Mouse (Mus musculus) cerebellum, adult (tissue): ENCODE measurements at regions not wholly inside any gene's neighbourhood (a gene's known extent, or its start where the extent isn't known, plus 50 kb on each side); places are given as distances from the start of the nearest gene placed in this dataset.
A peak's percentile ranks its signal among the peaks of the same experiment; 100 is the strongest.

Experiments used
- ATAC-seq: cut with Nextera tagmentation; 2 replicates; pipeline ENCODE4 v1.9.2; 2017; ENCODE audit warnings: mild to moderate bottlenecking, moderate library complexity, mixed read lengths; ENCODE audit not compliant: insufficient number of reproducible peaks, low FRiP score, low TSS enrichment

DNA sequence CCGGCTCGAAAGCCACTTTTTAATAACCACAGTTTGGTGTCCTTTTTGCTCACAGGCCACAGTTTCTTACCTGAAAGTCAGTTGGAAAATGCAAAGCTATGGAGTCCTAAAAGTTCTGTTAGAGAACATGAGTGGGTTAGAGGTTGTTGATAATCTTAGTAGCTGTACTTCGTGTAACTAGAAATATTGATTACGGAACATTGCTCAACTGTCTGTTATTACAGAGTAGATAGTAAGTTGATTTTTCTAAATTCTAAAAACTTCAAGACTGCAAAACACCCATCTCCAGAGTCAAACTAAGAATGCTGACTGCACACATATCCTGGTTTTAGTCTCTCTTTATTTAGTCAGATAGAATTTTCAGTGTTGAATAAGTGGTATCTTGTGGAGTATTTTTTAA is 111.0 kb downstream of the Slc38a4 start:
- no peak for ATAC-seq

DNA sequence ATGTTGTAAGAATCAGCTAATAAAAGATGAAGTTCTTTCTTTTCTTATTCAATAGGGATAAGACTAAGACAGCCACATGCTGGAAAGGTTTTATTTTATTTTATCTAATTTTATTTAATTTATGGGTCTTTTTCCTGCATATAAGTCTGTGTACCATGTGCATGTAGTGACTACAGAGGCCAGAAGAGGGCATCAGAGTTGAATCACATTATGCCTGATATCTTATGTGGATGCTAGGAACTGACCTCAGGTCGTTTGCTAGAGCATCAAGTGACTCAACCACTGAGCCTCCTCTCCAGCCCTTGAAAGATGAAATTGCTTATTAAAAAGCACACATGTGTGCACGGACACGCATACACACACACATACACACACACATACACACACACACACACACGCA is 113.1 kb downstream of the Slc38a4 start:
- ATAC-seq, result no peak

DNA sequence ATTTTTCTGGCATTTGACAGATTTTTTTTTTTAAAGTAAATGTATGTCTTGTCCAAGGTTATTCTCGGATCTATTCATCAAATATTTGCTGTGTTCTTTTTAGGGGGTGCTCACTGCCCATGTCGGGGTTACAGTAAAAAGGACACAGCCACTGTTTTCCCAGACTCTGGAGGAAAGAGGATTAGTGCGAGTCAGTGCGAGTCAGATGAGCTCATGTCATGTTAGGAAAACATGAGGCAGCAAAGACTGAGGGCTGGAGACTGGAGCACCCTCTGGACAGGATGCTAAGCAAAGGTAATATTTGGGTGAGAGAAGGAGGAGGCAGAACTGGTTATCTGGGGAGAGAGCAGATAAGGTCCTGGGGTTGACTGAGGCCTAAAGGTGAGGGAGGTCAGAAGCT is 117.3 kb downstream of the Slc38a4 start:
- ATAC-seq, result no peak

DNA sequence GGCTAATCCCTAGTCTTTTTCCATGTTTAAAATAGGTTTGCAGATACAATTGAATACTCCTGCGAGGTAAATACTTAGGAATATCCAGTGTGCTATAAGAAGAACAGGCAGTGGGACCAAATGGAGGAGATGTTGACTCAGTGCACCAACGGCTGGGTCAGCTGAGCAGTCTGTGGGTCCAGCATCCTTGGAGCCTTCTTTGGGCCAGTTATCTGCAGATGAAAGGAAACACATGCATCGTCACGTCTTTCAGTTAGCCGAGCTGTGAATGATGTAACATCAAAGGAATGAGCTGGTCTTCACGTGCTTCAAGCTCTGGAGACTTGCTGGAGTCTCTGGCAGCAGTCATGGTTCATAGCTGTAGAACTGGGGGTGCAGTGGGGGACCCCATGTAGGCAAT is 118.1 kb downstream of the Slc38a4 start:
- no peak for ATAC-seq

DNA sequence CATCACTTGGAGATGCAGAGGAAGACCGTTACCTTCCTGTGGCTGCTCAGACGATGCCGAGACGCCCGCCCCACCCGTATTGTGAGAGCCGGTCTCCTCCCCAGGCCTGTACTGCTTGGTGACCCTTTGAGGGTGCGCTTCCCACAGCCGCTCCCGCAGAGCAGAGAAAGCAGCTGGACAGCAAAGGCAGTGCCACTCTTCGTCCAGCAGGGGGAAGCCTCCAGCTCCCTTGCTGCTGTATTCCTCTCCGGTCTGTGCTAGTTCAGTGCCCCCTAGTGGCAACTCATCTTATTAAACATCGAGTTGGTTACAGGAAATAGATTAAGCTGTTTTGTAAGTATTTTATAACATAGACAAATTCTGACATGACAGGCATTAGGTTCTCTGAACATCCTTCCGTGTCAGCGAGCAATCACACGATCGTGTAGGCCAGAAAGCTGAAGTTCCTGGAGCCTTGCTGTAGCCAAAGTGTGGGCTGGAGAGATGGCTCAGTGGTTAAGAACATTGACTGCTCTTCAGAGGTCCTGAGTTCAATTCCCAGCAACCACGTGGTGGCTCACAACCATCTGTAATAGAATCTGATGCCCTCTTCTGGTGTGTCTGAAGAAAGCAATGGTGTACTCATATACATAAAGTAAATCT is 118.9 kb downstream of the Slc38a4 start:
- peak; percentile 96 for ATAC-seq

DNA sequence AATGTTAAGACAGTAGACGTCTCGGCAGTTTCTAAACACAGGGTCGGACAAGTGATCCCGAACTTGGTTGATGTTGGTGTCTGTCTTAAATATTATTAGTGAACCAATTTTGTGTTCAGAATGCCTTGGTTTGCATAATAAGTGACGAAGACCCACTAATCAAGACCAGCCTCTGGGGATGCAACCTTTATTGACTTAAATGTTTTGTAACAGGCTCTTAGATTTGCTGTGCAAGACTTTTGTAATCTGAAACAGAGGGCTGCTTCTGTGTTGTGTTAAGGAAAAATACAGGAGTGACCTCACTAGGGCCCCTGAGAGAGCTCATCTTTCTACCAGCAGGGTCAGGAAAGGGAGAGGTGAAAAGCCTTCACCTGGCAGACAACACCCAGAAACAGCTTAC is 119.5 kb downstream of the Slc38a4 start:
- no peak for ATAC-seq

DNA sequence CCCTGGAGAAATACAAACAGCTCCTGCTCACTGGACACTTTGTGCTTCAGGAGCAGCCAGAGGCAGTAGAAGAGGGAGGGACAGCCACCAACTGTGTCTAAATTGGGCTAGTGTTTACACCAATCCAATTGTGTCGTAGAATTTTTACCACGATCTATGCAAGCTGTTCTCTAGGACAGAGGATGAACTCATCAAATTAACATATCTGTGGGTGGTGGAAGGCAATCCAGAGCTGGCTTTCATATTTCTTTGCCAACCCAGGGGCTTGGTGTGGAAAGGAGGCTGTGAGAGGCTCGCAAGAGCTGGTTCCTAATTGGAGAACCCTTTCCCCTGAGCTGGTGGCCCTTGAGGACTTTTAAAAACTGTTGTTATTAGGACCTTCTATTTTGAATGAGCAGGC is 122.3 kb downstream of the Slc38a4 start:
- no peak for ATAC-seq

DNA sequence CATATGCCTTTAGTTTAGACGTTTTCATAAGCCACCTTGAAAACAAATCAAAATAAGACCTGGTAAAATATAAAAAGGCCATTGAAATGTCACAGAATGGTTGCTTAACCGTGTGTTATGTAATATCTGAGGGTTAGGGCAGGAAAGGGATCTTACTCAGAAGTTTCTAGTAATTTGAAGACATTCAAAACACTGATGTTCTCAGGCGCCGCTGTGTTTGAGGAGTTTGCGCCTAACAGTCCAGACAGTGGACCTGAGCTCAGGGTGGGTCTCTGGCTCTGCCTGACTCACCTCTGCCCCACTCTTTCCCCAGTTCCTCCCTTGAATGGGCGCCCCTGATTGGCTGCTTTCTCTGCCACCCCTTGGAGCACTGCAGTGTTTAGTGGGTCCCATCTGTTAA is 125.2 kb downstream of the Slc38a4 start:
- ATAC-seq, result no peak

DNA sequence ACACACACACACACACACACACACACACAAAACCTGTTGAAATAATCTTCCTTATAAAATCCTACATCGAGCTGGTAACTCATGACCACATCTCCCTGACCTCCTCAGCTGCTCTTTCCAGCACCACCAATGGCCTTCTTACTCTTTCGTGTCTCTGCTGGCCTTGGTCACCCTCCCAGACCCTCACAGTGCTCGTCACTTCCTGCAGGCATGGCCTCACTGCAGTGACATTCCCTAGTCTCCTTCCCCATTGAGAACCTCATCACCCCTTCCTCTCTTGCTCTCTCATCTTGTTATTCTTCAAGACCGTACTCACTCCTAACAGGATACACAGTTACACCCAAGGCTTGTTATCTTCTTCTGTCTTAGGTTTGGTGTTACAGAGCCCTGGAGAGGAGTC is 126.0 kb downstream of the Slc38a4 start:
- no peak for ATAC-seq

DNA sequence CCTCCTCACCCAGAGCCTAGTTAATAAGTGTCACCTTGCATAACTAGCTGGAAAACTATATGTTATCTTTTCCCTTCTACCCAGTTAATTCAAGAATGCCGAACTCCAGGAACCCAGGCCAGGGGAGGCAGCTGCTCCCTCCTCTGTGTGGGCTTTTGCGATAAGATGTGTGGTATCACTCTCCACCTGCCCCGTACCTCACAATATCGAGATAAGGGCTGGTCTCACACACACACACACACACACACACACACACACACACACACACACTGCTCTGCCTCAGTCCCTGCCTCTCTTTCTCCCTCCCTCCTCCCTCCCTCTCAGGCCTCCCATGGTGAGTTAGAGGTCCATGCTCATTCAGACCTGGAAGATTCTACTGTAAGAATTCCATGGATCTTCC is 127.1 kb downstream of the Slc38a4 start:
- ATAC-seq, result no peak

DNA sequence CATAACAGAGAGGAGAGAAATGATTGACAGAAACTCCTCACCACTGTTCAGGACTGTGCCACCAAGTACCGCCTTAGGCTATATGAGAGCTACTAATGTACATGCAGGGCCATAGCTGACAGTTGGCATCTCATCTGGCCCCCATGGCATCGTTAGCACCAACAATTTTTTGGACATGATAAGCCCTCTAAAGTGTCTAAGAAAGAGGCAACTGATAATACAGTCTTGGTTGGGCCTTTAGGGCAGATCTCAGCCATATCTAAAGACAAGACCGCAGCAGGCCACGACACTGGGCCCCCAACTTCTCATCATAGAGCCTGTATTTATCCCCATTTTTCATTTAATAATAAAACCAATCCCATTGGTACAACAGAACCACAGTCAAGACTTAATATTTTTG is 128.1 kb downstream of the Slc38a4 start:
- no peak for ATAC-seq

DNA sequence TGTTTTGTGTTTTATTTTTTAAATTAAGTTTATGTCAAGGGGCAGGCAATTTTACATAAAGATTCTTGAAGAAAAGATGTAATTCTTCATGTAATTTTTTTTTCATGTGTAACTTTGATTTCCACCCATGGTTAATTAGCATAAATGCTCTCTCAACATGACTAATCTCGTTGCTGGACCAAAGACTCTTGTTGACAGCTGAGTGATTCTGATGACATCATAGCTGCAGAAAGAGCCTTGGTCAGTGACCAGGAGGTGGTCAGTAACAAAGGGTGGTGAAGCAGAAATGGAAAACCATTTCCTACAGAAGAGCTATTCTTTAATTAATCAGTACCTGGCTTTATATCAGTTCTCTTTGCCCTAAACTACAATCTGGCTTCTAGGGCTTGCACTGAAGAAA is 129.1 kb downstream of the Slc38a4 start:
- no peak for ATAC-seq

DNA sequence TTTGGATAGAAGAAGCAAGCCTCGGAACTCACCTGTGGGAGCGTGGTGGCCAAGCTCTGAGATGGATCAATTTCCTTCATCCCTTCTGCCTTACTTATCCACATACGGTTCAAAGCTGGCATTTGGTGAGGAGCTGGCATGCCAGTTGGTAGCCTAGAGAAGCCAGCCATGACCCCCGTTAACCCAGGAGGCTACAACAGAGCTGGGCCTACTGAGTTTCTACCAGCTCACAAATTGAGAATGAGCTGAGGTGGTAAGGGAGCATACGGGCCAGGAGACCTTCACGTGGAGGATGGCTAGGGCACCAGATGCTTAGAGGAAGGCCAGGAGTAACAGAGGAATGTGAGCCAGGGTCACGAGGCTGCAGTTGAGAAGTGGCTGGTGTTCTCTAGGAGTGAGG is 139.2 kb downstream of the Slc38a4 start:
- no peak for ATAC-seq

DNA sequence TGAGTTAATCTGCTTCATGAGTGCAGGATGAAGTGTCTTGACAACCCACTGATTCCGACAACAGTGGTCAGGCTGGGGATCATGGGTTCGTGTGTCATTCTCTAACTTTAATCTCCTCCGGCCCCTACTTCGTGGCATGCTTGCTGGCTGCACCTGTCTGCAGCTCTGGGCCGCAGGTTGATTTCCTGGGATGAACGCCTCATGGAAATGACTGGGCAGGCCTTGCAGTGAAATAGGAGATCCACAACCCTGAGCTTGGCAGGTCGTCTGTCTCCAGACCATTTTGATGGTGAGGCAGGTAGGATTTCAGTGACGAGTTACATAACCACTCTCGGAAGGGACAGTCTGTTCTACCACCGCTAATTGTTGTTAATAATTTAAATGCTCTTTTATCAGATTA is 140.2 kb downstream of the Slc38a4 start:
- no peak for ATAC-seq

DNA sequence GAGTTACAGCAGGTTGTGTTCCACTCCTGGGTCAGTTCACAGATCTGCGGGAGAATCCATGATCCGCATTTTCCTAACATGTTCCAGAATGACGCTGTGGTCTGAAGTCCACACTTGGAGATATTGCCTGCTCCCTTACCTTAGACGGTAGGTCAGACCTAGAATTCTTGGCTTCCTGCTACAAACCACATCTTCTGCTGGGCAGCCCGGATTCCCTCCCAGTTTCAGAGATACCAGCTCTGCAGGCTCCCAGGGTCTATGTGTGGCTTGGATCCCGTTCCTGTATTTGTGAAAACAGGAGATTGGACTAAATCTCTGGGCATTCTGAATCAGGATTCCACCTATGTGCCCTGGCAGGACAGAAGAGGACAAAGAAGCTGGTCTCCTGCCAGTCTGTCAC is 140.8 kb downstream of the Slc38a4 start:
- ATAC-seq, result no peak

DNA sequence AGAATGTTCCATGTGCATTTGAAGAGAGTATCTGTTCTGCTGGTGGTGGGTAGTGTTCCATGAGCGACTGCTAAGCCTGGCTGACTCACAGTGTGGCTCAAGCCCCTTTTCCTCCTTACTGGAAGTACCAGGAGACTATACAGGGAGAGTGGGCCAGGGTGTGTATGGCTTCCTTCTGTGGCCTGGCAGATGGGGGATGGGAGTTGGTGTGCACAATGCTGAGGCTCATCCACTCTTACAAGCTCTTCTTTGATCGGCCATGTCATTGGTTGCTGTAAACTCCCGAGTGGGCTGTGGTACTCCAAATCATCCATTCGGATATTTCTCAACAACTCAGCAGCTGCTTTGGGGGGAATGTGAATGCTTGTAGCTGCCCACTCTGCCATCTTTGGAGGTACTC is 150.2 kb downstream of the Slc38a4 start:
- no peak for ATAC-seq

DNA sequence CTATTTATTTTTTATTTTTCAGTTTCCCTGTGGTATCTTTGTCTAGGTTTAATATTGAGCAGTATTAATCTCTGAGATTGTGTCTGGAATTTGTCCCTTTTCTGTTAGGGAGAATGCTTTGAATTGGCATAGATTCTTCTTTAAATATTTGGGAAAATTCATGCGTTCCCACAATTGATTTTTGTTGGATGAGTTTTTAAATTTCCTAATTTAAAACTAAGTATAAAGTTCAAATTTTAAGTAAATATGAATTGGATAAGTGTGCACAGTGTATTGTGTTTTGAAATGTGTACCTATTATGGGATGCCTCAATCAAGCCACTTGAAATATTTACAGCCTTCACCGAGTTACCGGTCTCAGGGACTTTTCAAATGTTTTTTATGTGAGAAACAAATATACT is 152.3 kb downstream of the Slc38a4 start:
- ATAC-seq, result no peak

DNA sequence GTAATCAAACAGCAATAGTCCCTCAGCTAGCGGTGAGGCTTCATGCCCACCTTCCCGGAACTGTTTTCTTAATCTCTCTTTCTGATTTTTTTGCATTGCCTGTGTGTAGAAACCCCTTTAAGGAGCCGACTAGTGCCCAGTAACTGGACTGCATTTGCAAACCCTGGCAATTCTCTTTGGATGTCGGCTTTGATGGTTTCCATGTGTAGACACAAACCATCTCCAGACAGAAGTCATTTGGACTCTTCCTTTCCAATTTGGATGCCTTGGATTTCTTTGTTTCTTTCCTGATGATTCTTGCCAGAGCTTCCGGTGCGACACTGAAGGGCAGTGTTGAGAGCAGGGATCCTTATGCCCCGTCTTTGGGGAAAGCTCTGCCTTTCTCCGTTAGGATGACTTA is 153.0 kb downstream of the Slc38a4 start:
- ATAC-seq, result no peak

DNA sequence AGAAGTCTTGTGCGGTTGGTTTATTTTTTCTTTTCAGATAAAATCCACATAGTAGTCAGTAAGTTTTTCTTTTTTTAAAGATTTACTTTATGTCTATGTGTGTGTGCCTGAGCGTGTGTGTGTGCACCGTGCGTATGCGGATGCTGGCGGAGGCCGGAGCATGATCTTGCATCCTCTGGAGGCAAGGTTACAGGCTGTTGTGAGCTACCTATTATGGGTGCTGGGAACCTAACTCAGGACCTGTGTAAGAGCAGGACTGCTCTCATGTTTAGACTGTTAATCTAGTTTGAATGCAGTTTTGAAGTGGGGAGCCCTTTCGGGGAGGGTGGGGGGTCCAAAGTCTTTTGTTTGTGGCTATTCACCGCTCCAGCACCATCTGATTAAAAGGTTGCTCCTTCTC is 154.1 kb downstream of the Slc38a4 start:
- no peak for ATAC-seq

DNA sequence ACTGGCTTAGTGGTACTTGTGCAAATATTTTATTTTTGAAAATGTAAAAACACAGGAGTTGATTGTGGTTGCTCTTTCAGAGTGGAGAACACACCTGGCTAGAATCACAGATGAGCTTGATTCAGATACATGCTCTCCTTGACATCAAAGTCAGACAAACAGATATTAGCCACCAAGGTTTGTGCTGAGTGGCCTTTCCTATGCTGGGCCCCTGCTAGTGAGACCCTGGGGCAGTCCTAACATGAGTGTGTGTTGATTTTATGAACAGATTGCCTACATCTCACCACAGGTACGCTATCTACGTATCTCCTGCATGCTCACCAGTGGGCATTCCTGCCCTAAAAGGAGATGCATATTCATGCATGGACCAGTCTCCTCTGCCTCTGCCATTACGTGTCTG is 157.5 kb downstream of the Slc38a4 start:
- ATAC-seq, result no peak

DNA sequence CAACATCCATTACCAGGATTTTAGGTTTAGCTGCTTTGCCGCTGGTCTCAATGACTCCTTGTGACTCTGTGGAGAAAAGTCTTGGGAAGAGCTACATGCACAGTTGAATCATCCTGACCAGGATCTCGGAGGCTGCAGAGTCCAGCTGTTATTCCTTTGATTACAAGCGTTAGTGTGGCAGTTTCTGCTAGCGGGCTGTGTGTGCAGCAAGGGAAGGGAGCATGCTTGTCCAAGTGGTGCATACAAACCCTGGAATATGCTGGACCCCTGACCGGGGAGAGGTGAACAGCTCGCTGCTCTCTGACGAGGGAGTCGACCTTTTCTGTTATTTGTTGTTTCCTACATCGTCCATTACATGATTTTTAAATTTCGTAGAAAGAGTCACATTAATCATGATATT is 170.9 kb downstream of the Slc38a4 start:
- ATAC-seq, result no peak

DNA sequence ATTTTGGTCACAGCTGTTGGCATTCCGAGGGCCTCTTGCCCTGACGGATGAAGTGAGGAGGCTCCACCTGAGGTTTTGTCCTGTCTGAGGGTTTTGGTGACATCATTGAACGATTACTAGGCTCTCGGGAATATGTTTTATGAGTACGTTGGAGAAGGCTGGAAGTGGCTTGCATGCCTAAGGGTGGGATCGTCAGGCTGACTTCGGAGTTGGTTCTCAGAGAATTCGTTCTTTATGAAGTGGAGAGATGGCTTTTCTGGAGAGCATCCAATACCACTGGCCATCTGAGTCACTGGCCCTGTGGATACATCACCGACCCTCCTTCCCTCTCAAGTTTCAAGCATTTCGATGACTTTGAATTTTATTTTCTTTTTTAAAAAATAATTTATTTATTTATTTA is 172.0 kb downstream of the Slc38a4 start:
- ATAC-seq, result no peak

DNA sequence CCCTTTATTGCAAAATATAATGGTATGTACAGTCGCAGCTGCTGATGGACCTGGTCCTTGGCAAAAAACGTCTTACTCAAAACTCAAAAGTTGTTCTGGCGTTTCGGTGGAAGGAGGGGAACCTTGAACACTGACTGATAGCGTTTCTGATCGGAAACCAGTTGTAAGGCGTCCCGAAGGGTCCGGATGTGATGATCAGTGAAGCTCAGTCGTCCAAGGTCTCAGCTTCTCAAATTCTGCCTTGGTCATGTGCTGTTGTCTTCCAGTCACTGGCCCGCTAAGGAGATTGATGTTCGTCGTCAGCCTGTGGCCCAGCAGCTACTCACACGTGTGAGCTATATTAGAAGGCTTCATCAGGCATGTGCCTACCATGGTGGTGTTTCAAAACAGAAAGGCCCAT is 173.5 kb downstream of the Slc38a4 start:
- ATAC-seq, result no peak
